Mouse (Mus musculus): ENCODE data around the gene Abca16.

The Abca16 gene

GRCm38 (mm10) chr7:120409447-120409846 lies at the start of gene Abca16:
Gene Abca16, plus strand, starts transcription at chr7:120409647.
- in situ Hi-C loops (cut with MboI; ENCODE audit: low sequenced_read_pairs): no loop called here

DNA sequence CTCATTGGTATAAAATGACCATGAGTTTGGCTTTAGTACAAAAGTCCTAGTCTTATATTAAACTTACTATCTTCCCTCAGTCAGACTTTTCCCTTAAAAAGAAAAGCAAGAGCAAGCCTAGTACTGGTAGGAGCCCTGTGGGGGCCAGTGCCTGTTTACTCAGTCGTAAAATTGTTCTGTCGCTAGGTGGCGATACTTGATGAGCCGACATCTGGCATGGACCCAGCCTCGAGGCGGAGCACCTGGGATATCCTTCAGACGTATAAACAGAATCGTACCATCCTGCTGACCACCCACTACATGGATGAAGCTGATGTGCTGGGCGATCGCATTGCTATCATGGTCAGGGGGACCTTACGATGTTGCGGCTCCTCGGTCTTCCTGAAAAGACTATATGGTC lies 48.3 kb upstream of the Abca16 start:
- in situ Hi-C loops (cut with MboI; ENCODE audit: low sequenced_read_pairs): no loop called here

DNA sequence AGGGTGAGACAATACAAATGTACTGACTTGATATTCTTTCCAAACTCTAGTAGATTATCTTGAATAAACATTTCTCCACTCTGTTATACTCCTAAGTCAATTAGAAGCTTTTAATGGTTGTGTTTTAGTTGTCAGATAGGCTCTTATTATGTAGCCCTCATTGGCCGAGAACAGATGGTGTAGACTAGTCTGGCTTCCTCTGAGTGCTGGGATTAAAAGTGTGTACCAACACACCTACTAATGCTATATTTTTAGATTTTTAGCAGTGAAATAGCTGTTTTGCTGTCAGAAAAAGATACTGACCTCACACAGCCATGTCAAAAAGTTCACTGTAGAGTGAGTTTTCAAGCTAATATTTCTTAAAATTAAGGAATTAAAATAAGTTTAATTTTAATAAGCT lies 2.9 kb downstream of the Abca16 start:
- in situ Hi-C loops (cut with MboI; ENCODE audit: low sequenced_read_pairs): no loop called here

- in situ Hi-C loops (cut with MboI; ENCODE audit: low sequenced_read_pairs): no loop called here
These were observed 17.2 kb downstream of the Abca16 start for GRCm38 (mm10) chr7:120426625-120427024.

DNA sequence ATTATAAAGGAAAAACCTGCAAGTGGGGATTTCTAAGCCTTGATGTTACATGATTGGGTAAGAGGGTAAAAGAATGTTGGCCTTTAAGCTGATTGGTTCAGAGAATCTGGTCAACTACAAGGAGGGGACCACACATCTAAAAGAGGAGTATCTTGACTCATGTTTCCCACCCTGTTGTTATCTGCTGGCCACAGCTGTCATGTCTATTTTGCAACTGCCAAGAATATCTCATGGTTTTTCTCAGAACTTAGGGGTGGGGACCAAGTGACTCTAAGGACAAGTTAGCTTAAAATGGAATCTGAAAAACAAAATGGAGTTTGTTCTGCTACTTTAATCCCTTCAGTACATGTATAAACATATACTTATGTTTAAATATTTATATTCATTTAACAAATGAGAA lies 22.0 kb downstream of the Abca16 start:
- in situ Hi-C loops (cut with MboI; ENCODE audit: low sequenced_read_pairs): no loop called here

DNA sequence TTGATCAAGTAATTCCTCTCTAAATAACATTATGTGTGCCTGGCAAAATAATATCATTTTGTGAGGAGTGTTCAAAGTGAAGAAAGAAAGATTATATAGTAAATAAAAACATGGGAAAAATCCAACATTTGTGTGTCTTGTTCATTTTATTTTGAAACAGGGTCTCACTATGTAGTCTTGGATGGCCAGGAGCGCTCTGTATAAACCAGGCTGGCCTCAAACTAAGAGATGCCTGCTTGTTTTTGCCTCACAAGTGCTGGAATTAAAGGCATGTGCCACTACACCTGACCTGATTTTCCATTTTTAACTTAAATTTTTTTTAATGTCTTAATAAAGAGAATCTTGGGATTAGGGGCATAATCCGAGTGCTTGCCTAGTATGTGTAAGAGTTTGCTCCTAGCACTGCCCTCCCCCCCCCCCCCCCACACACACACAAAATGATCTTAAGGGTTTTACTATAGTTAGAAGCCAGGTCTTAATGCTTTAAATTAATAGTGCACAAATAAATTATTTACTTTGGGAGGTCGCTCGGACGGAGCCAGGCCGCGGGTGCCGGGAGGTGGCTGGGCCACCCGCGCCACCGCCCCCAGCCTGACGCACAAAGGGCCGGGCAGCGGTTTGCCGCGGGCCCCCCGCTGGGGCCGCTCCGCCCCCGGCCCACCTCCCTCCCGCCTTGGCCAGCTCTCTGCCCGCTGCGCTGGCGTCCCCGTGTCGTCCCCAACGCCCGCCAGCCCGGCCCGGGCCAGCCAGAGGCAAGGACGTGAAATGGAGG lies 94.6 kb downstream of the Abca16 start:
- in situ Hi-C loops (cut with MboI; ENCODE audit: low sequenced_read_pairs): no loop called here

DNA sequence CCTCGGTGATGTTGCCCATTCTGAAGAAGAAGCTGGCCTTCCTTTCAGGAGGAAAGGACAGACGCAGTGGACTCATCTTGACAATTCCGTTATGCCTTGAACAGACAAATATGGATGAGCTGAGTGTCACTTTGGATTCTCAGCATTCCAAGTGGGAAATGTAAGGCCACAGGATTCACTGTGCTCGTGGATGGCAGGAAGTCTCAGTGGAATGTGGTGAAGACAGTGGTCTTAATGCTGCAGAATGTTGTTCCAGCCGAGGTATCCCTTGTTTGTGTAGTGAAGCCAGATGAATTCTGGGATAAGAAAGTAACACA lies 95.2 kb downstream of the Abca16 start:
- in situ Hi-C loops (cut with MboI; ENCODE audit: low sequenced_read_pairs): no loop called here

GRCm38 (mm10) chr7:120534805-120535204 lies 125.4 kb downstream of the Abca16 start:
- in situ Hi-C loops (cut with MboI; ENCODE audit: low sequenced_read_pairs): no loop called here

- in situ Hi-C loops (cut with MboI; ENCODE audit: low sequenced_read_pairs): no loop called here
These were observed 143.2 kb downstream of the Abca16 start for GRCm38 (mm10) chr7:120552479-120553180.

DNA sequence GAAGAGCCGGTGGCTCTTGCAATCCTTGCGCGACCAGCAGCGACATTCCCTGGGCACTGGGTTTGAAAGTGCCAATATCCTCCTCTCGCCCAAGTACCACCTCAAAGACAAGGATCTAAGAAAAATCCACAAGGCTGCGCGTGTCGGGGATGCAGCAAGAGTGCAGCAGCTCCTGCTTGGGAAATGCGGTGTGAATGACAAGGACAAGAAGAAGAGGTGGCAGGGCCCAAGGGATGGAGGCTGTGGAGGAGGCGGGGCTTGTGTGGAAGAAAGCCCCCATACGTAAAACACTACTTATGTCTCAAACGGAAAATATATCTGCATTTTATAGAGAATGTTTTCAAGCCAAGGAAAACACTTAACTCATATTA lies 143.7 kb downstream of the Abca16 start:
- in situ Hi-C loops (cut with MboI; ENCODE audit: low sequenced_read_pairs): no loop called here

DNA sequence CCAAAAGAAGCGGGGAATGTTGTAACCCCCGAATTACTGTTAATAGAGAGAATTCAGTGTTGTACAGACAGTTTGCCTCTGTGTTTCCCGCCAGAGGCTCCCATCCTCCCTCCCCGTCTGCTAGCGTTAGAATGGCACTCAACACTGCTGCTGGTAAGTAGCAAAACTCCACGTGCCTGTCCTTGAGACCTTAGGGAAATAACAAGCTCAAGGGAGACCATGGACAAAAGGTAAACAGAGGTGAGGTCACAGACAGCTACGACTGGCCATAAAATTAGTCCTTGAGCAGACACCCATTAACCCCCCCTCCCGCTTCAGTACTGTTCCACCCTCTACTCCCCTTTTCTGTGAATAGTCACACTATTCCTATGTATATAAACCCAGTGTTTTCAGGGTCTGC lies 157.9 kb downstream of the Abca16 start:
- in situ Hi-C loops (cut with MboI; ENCODE audit: low sequenced_read_pairs): no loop called here

DNA sequence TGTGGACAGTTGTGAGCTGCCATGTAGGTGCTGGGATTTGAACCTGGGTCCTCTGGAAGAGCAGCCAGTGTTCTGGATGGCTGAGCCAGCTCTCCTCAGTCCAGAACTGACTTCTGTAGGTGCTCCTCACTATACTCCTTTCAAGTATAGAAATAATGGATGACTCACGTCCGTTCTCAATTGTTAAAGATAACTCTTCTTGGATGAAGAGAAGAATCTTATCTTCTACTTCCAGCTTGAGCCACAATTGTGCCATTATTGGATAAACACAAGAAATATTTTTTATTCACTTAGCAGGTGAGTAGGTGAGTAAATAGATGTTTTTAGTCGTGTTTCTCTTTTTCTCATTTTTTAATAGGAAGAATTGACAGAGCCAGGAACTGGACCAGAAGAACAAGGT lies 167.1 kb downstream of the Abca16 start:
- in situ Hi-C loops (cut with MboI; ENCODE audit: low sequenced_read_pairs): no loop called here
